Mouse (Mus musculus): ENCODE measurements at regions not wholly inside any gene's neighbourhood (a gene's known extent, or its start where the extent isn't known, plus 50 kb on each side); places are given as distances from the start of the nearest gene placed in this dataset.

- ATAC-seq (replicated peaks) = no peak
- no peaks in the 10 kb centered on the region for H3K27me3 ChIP-seq
- no peak overlapping the region for H3K9ac ChIP-seq (replicated peaks)
- 77% methylated on average over 4 of the region's 4 CpGs for WGBS
- no peak overlapping the region for H3K27ac ChIP-seq (replicated peaks)
- H3K4me3 ChIP-seq = no peak overlapping the region
- no peaks in the 10 kb centered on the region for H3K4me1 ChIP-seq
- H3K36me3 ChIP-seq = no peaks in the 10 kb centered on the region
- no peak overlapping the region for H3K4me2 ChIP-seq (replicated peaks)
- no peaks in the 10 kb centered on the region for H3K9me3 ChIP-seq
Measured at GRCm38 (mm10) chr10:46185763-46186458, 608.3 kb downstream of the Hace1 start.

DNA sequence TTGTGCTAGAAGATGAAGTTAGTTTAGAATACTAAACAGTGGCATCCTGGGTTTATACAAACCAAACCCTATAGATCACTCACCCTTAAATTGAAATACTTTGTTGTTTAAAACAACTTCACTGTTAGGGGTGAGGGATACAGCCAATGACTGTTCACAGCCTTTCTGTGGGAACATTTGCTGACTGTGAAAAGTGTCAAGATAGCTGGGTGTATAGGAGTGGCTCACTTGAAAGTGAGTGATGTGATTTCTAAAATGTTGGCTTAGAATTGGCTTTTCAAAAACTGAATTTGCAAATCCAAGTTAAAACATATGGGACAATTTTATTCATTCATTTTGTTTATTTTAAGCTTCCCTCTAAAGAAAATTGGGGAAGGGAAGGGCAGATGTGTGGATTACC is 616.5 kb downstream of the Hace1 start:
- H3K4me1 ChIP-seq = 0 out of 2 replicates have a peak, but pooled peaks cover 2% of the 10 kb centered on the region
- no peaks in the 10 kb centered on the region for H3K36me3 ChIP-seq
- peak; percentile 75; the same call in 1 of the 2 replicates for ATAC-seq (replicated peaks)
- H3K4me3 ChIP-seq = no peak overlapping the region
- H3K9me3 ChIP-seq = no peaks in the 10 kb centered on the region
- no peak overlapping the region for H3K27ac ChIP-seq (replicated peaks)
- no peaks in the 10 kb centered on the region for H3K27me3 ChIP-seq
- H3K4me2 ChIP-seq (replicated peaks) = no peak overlapping the region
- H3K9ac ChIP-seq (replicated peaks) = no peak overlapping the region

DNA sequence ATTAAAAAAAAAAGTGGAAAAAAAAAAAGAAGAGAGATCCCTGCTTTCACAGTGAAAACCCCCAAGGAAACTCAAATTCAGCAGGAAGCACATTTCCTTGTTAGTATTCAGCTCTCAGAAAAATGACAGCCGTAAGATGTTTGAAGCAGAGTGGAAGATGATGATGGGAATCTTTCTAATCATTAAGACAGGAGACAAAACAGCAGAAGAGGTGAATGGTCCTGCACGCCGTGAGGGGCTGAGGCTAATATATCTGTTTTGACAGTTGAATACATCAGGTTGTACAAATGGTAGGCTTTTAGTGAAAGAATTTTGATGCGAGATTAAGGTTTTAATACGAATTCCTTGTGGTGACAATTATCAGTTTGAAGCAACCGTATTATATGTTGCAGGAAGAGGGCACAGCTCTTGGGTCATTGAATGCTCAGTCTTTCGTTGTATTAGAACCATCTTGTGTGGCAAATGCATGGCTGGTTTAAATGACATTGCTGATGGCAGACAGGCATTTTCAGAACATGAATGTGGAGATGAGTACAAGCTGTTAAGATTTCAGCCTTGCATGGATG is 649.3 kb downstream of the Hace1 start:
- Histone ChIP-seq H3K27me3 (no peaks in the 10 kb centered on the region), H3K27ac (replicated peaks) (0 out of 2 replicates have a peak overlapping the region, but pooled peaks have one; percentile 1), H3K9me3 (no peaks in the 10 kb centered on the region), H3K4me3 (no peak overlapping the region), H3K36me3 (no peaks in the 10 kb centered on the region), H3K4me1 (0 out of 2 replicates have a peak, but pooled peaks cover 5% of the 10 kb centered on the region), H3K4me2 (replicated peaks) (no peak overlapping the region), H3K9ac (replicated peaks) (no peak overlapping the region)
- ATAC-seq (replicated peaks) = no peak
- 53% methylated on average over 7 of the region's 7 CpGs for WGBS

DNA sequence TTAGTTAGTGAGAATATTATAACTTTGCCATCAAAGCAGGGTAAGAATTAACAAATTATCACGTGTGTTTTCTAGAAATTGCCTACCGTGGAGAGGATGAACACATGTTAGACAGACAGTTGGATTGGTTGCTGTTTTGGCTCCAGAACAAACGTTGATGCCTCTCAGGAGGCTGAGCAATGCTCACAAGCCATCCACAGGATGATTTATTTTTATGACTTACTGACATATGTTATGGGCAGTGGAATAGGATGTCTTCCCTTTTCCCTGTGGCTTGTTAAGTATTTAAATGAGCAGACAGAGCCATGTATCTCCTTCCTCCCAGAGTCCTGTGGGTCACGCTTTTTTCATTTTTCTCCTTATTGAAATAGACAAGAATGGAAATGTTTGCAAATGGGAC is 652.0 kb downstream of the Hace1 start:
- Histone ChIP-seq H3K36me3 (no peaks in the 10 kb centered on the region), H3K9me3 (no peaks in the 10 kb centered on the region), H3K9ac (replicated peaks) (no peak overlapping the region), H3K4me1 (0 out of 2 replicates have a peak, but pooled peaks cover 5% of the 10 kb centered on the region), H3K4me3 (no peak overlapping the region), H3K4me2 (replicated peaks) (no peak overlapping the region), H3K27me3 (no peaks in the 10 kb centered on the region), H3K27ac (replicated peaks) (no peak overlapping the region)
- 70% methylated on average over 4 of the region's 4 CpGs for WGBS
- no peak for ATAC-seq (replicated peaks)

DNA sequence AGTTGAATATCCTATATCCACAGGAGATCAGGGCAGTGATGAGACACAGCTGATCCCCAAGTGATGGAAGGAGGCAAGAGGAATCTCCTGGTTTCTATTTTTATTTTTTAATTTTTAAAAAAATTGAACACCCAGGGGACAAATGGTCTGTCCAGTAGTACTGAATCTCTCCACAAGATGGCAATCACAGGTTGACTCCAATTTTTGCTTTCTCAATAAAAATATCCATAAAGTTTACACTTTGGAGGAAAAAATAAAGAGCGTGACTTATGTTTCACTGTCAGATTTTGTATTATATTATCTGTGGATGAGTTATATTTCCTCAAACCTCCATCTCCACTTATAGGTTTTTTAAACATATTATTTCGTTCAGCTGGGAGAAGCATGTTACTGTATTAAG is 658.0 kb downstream of the Hace1 start:
- ATAC-seq (replicated peaks) = no peak
- no peak overlapping the region for H3K4me2 ChIP-seq (replicated peaks)
- no peak overlapping the region for H3K4me3 ChIP-seq
- no peak overlapping the region for H3K9ac ChIP-seq (replicated peaks)
- H3K9me3 ChIP-seq = no peaks in the 10 kb centered on the region
- H3K27me3 ChIP-seq = no peaks in the 10 kb centered on the region
- WGBS = 65% methylated on average over 2 of the region's 2 CpGs
- no peak overlapping the region for H3K27ac ChIP-seq (replicated peaks)
- H3K4me1 ChIP-seq = no peaks in the 10 kb centered on the region
- no peaks in the 10 kb centered on the region for H3K36me3 ChIP-seq

DNA sequence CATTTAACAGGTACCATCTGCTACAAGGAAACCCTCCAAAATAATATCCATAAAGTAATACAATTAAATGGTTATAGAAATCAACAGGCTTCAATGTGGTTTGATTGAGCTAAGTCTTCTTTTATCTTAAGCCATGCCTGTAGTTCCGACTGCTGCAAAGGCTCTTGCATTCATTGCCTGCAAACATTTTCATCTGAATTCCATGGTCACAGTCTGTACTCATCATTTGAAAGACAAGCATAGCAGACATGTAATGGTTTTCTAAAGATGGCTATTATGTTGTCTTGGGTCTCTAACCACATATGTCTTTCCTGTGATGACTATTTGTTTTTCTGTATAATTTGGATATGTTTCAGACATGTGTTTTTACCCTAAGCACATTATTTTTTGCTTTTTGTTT is 677.9 kb downstream of the Hace1 start:
- no peaks in the 10 kb centered on the region for H3K27me3 ChIP-seq
- no peak overlapping the region for H3K4me2 ChIP-seq (replicated peaks)
- H3K27ac ChIP-seq (replicated peaks) = no peak overlapping the region
- no peak overlapping the region for H3K9ac ChIP-seq (replicated peaks)
- H3K36me3 ChIP-seq = no peaks in the 10 kb centered on the region
- 74% methylated on average over 1 of the region's 1 CpGs for WGBS
- no peaks in the 10 kb centered on the region for H3K4me1 ChIP-seq
- H3K9me3 ChIP-seq = no peaks in the 10 kb centered on the region
- H3K4me3 ChIP-seq = no peak overlapping the region
- ATAC-seq (replicated peaks) = no peak

DNA sequence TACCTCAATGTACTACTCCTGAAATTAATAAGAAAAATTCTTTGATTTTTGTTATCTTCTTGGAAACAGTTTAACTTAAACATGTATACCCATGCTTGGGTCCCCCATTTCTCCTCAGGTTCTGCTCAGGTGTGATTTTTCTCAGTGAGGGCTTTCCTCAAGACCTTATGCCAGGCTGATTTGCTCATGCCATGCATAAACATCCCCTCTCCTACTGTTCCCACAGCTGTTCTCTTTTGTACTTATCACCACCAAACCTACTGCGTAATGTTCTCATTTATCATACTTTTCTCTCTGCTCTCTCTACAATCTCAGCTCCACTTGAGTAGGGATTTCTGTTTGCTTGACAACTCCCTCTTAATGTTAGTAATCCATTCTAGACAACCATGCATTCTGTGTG is 692.1 kb downstream of the Hace1 start:
- H3K4me2 ChIP-seq (replicated peaks) = no peak overlapping the region
- ATAC-seq (replicated peaks) = no peak
- H3K9me3 ChIP-seq = no peaks in the 10 kb centered on the region
- no peak overlapping the region for H3K27ac ChIP-seq (replicated peaks)
- H3K9ac ChIP-seq (replicated peaks) = no peak overlapping the region
- no peaks in the 10 kb centered on the region for H3K36me3 ChIP-seq
- H3K4me1 ChIP-seq = no peaks in the 10 kb centered on the region
- no peak overlapping the region for H3K4me3 ChIP-seq
- H3K27me3 ChIP-seq = no peaks in the 10 kb centered on the region
- 96% methylated on average over 1 of the region's 1 CpGs for WGBS

DNA sequence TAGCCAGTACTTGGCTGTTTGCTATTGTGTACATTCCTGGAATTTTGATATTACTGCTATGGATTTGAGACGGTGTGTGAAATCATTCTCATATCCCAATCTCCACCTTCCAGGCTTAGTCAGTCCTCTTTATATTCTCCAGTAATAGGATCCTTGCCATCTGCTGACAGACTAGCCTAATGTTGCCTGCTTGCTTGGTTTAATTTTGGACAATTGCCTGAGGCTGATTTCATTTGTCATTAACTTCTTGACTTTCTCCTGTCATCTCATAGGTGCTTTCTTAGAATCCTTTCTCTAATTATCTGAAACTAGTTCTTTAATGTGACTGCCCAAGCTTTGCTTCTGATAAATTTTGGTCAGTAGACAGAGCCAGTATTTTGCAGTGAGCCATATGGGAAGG is 696.2 kb downstream of the Hace1 start:
- Histone ChIP-seq H3K9me3 (no peaks in the 10 kb centered on the region), H3K36me3 (no peaks in the 10 kb centered on the region), H3K9ac (replicated peaks) (no peak overlapping the region), H3K27ac (replicated peaks) (no peak overlapping the region), H3K27me3 (no peaks in the 10 kb centered on the region), H3K4me3 (no peak overlapping the region), H3K4me1 (no peaks in the 10 kb centered on the region), H3K4me2 (replicated peaks) (no peak overlapping the region)
- ATAC-seq (replicated peaks) = no peak
- WGBS = 73% methylated on average over 1 of the region's 1 CpGs

DNA sequence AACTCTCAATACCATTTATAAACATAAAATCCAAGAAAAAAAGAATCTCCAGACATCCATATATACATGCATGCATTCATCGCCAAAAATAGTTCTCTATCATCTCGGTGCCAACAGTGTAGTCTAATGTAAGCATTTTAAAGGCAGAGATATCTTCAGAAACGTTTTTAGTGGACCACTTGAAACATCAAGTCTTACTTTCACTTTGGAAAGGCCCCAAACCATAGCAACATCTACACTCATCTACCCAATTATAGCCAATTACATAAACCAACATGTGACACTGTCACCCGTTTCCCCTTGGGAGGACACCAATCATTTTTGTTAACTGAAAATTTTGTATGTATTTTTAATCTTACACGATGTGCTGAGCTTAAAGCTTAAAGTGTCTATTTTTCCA is 716.7 kb downstream of the Hace1 start:
- Histone ChIP-seq H3K9me3 (no peaks in the 10 kb centered on the region), H3K27ac (replicated peaks) (no peak overlapping the region), H3K9ac (replicated peaks) (no peak overlapping the region), H3K4me3 (no peak overlapping the region), H3K36me3 (no peaks in the 10 kb centered on the region), H3K4me1 (peaks cover 6% of the 10 kb centered on the region; the same call in 1 of the 2 replicates), H3K27me3 (no peaks in the 10 kb centered on the region), H3K4me2 (replicated peaks) (no peak overlapping the region)
- no peak for ATAC-seq (replicated peaks)
- WGBS = 77% methylated on average over 5 of the region's 5 CpGs

GRCm38 (mm10) chr10:46298352-46298751 is 720.7 kb downstream of the Hace1 start:
- Histone ChIP-seq H3K4me1 (peaks cover 6% of the 10 kb centered on the region; the same call in 1 of the 2 replicates), H3K27ac (replicated peaks) (no peak overlapping the region), H3K9ac (replicated peaks) (no peak overlapping the region), H3K4me2 (replicated peaks) (no peak overlapping the region), H3K4me3 (no peak overlapping the region), H3K27me3 (no peaks in the 10 kb centered on the region), H3K9me3 (no peaks in the 10 kb centered on the region), H3K36me3 (no peaks in the 10 kb centered on the region)
- ATAC-seq (replicated peaks) = peak; percentile 43; the same call in 1 of the 2 replicates
- 41% methylated on average over 5 of the region's 5 CpGs for WGBS

GRCm38 (mm10) chr10:46299521-46299920 is 721.9 kb downstream of the Hace1 start:
- Histone ChIP-seq H3K9me3 (no peaks in the 10 kb centered on the region), H3K4me1 (peaks cover 6% of the 10 kb centered on the region; the same call in 1 of the 2 replicates), H3K4me3 (no peak overlapping the region), H3K4me2 (replicated peaks) (no peak overlapping the region), H3K27ac (replicated peaks) (no peak overlapping the region), H3K27me3 (no peaks in the 10 kb centered on the region), H3K9ac (replicated peaks) (no peak overlapping the region), H3K36me3 (no peaks in the 10 kb centered on the region)
- 29% methylated on average over 3 of the region's 3 CpGs for WGBS
- ATAC-seq (replicated peaks) = no peak; the same call in 1 of the 2 replicates

DNA sequence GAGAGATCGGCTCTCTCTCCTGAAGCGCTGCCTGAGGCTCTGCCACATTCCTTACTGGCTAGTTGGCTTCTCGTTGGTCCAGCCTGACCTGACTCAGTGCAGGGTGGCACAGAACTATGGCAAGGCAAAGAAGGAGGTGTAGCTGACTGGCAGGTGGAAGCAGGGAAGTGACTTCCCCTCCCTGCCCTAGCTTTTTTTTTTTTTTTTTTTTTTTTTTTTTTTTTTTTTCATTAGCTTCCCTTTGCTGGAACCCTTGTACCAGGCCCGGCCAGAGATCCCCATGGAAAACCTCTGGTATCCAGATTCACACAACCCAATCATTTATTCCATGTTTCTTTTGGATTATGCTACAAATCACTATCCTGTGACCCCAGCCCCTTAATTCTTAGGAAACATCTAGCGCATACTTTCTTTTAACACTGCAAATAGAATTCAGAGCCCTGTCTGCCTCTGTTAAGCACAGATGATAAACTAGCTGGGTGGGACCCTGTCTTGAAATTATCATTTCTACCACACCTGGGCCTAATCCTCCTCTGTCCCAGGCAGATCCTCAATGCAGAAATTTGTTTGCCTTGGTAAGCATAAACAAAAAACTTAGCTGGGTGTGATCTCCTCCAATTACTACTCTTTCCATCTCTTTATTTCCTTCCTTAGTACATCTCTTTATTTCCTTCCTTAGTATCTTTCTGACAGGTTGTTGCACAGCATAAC is 742.9 kb downstream of the Hace1 start:
- no peak overlapping the region for H3K27ac ChIP-seq (replicated peaks)
- H3K4me3 ChIP-seq = no peak overlapping the region
- no peak overlapping the region for H3K4me2 ChIP-seq (replicated peaks)
- WGBS = 95% methylated on average over 5 of the region's 5 CpGs
- no peaks in the 10 kb centered on the region for H3K36me3 ChIP-seq
- H3K4me1 ChIP-seq = no peaks in the 10 kb centered on the region
- H3K9ac ChIP-seq (replicated peaks) = no peak overlapping the region
- H3K27me3 ChIP-seq = no peaks in the 10 kb centered on the region
- no peak for ATAC-seq (replicated peaks)
- no peaks in the 10 kb centered on the region for H3K9me3 ChIP-seq

Data from forebrain, embryonic 15.5 days (tissue).